Mouse (Mus musculus): ENCODE measurements around the gene Reep3. TPM values are rescaled to one million over a fixed set of nuclear protein-coding genes. Genes with fewer than 3 reads are reported as not detected.

The Reep3 gene
- total RNA-seq, 4 experiments from 2014 or later: 20.1 to 23.5 (median 21.3) TPM

- DNase-seq (ENCODE audit: low spot score in 2 of 2): no peak
Observed at GRCm38 (mm10) chr10:67083446-67084166, 13.1 kb downstream of the Reep3 start.

- no peak for DNase-seq (ENCODE audit: low spot score in 2 of 2)
Observed at GRCm38 (mm10) chr10:67082531-67082930, 14.2 kb downstream of the Reep3 start.

GRCm38 (mm10) chr10:67081206-67082007 lies 15.3 kb downstream of the Reep3 start:
- DNase-seq (ENCODE audit: low spot score in 2 of 2): no peak

- DNase-seq (ENCODE audit: low spot score in 2 of 2): no peak
Observed at GRCm38 (mm10) chr10:67079030-67079429, 17.7 kb downstream of the Reep3 start.

DNA sequence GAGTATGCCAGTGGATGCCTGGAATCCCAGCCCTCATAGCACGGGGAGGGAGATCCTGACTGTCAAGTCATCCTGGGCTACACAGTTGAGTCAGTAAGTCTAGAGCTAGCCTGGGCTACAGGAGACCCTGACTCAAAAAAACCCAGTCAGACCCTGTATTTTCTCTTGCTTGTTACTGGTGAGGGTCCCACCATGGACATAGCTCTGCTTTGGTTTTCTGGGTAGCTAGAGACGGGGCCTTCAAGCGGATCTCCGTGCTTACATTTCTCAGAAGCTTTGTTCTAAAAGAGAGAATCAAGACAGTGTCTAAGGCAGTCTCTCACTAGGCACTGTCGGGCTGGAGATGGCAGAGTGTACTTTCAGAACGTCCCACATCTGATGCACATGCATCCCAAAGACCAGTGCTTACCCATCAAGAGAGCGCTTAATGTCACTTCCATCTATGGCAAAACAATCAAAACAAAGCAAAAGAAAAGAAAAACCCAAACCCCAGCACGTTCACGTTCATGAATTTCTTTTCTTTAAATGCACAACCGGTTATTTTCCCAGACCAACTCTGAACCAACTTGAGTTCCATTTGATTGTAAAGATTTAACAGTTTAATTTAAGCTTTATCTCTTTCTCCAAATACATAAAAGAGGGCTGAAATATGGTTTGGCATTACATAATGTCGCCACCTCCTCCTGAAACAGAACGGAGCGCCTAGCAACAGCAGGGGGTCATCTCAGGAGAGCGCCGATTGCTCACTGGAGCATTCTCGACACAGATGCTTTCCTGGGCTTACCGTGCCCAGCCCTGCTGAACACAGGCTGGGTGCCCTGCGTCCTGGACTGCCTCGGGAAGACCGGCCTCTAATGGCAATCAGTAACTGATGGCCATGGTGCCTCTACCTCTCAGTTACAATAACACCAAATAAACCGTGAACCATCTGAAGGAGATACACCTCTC lies 20.5 kb downstream of the Reep3 start:
- DNase-seq (ENCODE audit: low spot score in 2 of 2): peak in 1 of 2 experiments; percentile 73

- no peak for DNase-seq (ENCODE audit: low spot score in 2 of 2)
Observed at GRCm38 (mm10) chr10:67073577-67073976, 23.2 kb downstream of the Reep3 start.

DNA sequence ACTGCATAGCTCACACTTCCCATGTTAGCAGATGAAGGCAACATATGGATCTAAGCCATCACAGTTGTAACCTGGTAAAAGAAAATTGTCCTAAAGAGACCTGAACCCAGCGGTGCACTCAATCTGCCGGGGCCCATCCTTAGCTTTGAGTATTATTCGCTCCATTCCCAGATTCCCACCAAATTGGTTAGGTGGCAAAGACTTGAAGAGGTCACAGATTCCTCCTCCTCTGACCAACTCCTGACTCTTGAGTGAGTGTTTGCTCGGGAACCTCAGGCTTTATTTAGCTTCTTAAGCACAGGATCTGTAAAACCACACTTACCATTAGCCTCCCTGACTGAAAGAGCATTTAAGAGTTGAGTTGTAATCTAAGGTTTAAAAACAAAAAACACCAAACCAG lies 24.1 kb downstream of the Reep3 start:
- DNase-seq (ENCODE audit: low spot score in 2 of 2): no peak

- DNase-seq (ENCODE audit: low spot score in 2 of 2): no peak
Observed at GRCm38 (mm10) chr10:67071884-67072283, 24.9 kb downstream of the Reep3 start.

DNA sequence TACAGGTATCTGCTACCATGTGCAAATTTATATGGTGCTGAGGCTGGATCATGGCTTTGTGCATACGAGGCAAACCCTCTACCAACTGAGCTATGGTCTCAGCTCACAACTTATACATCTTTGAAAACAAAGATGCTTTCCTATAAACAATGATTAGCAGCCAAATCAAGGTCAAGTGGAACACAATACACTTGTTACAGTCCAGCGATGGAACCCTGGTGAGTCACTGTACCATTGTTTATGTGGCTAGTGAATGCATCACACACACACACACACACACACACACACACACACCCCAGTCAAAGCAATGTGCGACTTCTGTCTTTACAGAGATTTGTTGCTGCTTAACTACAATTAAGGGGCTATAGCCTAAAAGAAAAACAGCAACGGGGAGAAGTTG lies 25.4 kb downstream of the Reep3 start:
- DNase-seq (ENCODE audit: low spot score in 2 of 2): no peak

- DNase-seq (ENCODE audit: low spot score in 2 of 2): no peak
Observed at GRCm38 (mm10) chr10:67069013-67069412, 27.7 kb downstream of the Reep3 start.

- no peak for DNase-seq (ENCODE audit: low spot score in 2 of 2)
Observed at GRCm38 (mm10) chr10:67066421-67066820, 30.3 kb downstream of the Reep3 start.

DNA sequence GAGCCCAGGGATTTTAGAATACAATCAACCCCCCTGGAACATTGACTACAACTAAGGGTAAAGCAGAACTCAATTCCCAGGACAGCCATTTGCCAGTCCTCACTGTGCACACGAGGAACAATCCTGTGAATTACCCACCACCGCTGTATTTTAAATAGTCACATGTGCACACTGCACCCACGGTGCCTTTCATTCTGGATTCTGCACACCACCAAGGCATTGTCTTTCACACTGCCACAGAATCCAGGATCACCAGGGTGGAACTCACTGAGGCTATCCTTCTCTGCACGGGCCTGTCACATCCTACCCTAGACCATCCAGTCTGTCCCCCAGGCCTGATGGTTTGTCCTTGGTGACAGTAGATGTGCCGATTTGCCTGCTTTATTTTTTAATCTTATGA lies 30.8 kb downstream of the Reep3 start:
- no peak for DNase-seq (ENCODE audit: low spot score in 2 of 2)

DNA sequence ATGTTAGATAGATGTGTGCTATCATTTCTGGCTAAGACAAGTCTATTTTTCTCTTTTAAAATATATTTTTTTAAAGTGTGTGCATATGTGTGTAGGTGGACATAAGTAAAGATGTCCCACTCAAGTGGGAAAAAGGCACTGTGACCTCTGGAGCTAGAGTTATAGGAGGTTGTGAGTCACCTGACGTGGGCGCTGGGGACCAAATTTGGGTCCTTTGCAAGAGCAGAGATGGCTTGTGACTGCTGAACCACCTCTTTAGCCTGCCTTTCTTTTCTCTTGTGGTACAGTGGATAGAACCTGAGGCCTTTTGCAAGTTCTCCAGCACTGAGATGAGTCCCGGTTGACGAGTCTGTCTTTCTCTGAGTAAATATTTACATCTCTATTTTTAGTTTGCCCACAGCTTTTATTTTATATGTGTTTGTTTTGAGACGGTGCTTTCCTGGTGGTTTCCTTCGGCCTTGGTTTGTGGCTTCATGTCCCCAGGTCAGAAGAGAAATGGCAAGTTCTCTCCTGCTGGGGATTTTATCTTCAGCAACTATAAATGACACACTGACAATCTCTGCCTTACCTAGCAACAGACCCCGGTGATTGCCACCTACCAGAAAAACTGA lies 31.4 kb downstream of the Reep3 start:
- no peak for DNase-seq (ENCODE audit: low spot score in 2 of 2)

DNA sequence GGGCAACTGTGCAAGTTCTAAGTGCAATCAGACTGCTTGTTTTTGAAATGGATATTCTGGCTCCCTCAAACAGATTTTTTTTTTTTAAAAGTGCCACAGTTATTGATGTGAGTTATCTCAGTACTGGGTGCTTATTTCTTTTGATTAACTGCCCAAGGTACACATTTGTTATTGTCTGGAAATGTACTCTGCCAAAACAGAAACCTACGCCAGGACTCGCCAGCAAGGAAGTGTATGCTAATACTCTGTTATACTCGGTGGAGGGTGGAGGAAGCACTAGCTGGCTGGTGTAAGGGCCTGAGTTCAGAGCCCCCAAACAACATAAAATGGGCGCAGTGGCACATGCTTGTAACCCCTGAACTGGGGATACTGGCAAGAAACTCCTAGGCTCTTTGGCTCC lies 34.9 kb downstream of the Reep3 start:
- DNase-seq (ENCODE audit: low spot score in 2 of 2): no peak

DNA sequence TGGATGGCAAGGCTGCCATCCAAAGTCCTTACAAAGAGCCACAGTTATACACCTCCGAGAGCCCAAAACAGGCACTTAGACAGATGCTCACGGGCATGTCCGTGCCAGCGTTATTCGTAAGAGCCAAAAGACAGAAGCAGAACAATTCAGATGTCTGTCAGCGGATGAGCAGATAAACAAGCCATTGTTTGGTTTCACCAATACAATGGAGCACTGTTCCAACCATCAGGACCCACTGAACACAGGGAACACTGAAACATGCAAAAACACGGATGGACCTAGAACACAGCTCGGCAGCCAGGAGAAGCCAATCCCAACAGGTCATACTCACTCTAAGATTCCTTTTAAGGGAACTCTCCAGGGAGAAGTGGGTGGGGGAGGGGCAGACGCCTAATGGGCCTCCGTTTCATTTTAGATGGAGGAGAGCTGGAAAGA lies 35.4 kb downstream of the Reep3 start:
- peak in 1 of 2 experiments; percentile 52 for DNase-seq (ENCODE audit: low spot score in 2 of 2)

- DNase-seq (ENCODE audit: low spot score in 2 of 2): no peak
Observed at GRCm38 (mm10) chr10:67058702-67059101, 38.0 kb downstream of the Reep3 start.

- no peak for DNase-seq (ENCODE audit: low spot score in 2 of 2)
Observed at GRCm38 (mm10) chr10:67058297-67058696, 38.4 kb downstream of the Reep3 start.

GRCm38 (mm10) chr10:67057696-67058095 lies 39.0 kb downstream of the Reep3 start:
- DNase-seq (ENCODE audit: low spot score in 2 of 2): no peak

DNA sequence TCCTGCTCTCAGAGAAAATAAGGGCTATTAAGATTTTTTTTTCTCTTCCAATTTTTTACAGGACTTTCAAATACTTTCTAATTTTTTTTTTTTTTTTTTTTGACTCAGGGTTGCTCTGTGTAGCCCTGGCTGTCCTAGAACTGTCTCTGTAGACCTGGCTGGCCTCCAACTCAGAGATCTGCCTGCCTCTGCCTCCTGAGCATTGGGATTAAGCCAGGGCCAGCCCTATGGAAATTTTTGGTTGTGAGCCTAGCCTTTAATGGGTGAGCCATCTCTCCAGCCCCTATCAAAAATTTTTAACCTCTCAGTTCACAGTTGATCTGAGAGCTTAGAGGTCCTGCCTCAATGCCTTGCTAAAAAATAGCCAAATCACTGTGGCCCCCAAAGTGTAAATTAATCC lies 39.5 kb downstream of the Reep3 start:
- no peak for DNase-seq (ENCODE audit: low spot score in 2 of 2)

DNA sequence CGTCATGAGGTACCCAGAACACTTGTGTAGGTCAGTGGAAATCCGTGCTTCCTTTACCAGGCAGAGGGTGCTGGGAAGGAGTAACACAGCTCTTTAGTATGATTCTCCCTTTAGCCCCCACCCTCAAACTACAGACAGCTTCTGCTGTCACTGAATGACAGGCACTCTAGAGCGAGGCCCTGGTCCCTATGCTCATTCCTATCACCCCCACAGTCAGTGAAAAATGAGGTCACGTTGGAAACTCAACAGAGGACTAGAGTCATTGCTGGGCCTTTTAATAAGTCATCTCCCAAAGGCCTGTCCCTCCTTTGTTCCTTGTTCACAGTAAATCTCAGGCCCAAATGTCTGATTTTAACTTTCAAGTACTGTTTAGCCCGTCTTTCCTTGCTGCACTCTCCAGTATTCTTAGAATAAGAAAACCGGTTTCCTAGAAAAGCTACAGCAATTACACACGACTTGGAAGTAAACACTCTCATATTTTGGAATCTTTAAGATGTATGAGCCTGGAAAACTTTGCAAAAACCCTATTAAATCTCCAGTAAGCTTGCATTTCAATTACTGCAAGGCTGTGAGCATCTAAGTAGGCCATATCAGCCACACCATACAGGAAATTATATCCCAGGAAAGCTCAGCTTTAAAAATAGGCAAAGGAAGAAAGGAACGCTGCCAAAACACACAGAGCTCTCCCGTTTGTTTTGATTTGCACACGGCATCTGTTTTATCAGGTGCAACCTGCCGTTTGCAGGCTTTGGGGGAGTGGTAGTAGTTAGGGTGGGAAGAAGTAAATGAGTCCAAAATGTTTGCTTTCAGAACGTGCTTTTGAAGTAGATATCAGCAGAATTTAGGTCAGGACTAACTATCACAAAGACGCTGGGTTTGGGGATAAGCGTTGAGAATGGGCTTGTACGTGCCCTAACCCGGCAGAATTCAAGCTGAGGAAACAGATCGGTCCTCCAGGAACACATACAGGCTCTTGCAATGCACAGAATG lies 40.6 kb downstream of the Reep3 start:
- peak in 1 of 2 experiments; percentile 40 for DNase-seq (ENCODE audit: low spot score in 2 of 2)
